In the genomic region with DNA sequence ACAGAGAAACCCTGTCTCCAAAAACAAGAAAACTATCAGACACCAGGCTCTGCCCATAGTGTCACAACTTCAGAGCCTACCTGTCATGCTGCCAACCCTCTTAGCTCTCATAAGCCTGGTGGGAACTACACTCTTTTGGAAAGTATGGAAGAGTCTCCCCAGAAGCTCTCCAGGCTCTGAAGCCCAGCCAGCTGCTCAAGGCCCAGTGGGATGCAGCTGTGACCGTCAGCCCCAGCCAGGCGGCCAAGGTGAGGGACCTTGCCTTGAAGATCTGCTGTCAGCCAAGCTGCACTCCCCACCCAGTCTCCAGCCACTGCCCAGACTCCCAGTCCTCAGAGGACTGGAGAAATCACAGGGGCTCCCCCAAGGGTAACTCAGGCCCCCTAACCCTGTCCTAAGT, we compare ENCODE assay signal across 17 mouse cellular contexts. TPM values are rescaled to one million over a fixed set of nuclear protein-coding genes. Genes with fewer than 3 reads are reported as not detected.
DNase-seq lines count a peak whose midpoint lies in the region; ATAC-seq lines count a peak whose summit lies in the region.
"Had no signal": no experiment of that assay in that cellular context is flagged by ENCODE, and none has a peak within 500 bp of the region (broad histone marks: within the 10 kb centered on the region; RNA-seq: fewer than 3 reads in every experiment).

No protein-coding gene starts in this region.

- H3K4me2 ChIP-seq in heart, embryonic 14.5 days (ENCODE audit: low read length), result 0 out of 2 replicates have a peak overlapping the region, but pooled peaks have one; percentile 10
- 0 out of 2 replicates have a peak overlapping the region, but pooled peaks have one; percentile 23 for H3K4me2 ChIP-seq in liver, embryonic 13.5 days
- H3K4me2 ChIP-seq in liver, embryonic 11.5 days, result no peak overlapping the region
- H3K4me2 ChIP-seq: lung, embryonic 14.5 days; midbrain, embryonic 12.5 days; stomach, embryonic 15.5 days had no signal

- peak; percentile 57 for DNase-seq in adrenal gland, adult 2 months
- DNase-seq in adrenal gland, adult 18-20 months (ENCODE audit: low spot score in 2 of 2), result no peak
- DNase-seq in heart, adult 18-20 months, result no peak
- DNase-seq in liver, embryonic 13.5 days, result no peak
- DNase-seq in liver, embryonic 11.5 days (ENCODE audit: low spot score), result no peak
- DNase-seq in adrenal gland, postnatal 14 days, result peak; percentile 65
- no peak for DNase-seq in right cerebral cortex, adult 18-20 months
- DNase-seq: cerebellum, adult 18-20 months; kidney, adult 9 months; lung, embryonic 14.5 days; lung, postnatal 4 days; spleen, adult 18-20 months had no signal

- H3K4me3 ChIP-seq in heart, embryonic 14.5 days (ENCODE audit: control insufficient read depth in 1 of 2, insufficient read depth in 1 of 2, low read depth in 1 of 2, low read length in 2 of 2), result no peak overlapping the region; a peak in 1 of 4 replicates
- no peak overlapping the region for H3K4me3 ChIP-seq in liver, embryonic 13.5 days (replicated peaks)
- no peak overlapping the region for H3K4me3 ChIP-seq in liver, embryonic 11.5 days (ENCODE audit: low read depth, low read length)
- H3K4me3 ChIP-seq: embryonic facial prominence, embryonic 10.5 days; midbrain, embryonic 12.5 days; stomach, embryonic 15.5 days had no signal

- no peaks in the 10 kb centered on the region for H3K9me3 ChIP-seq in heart, embryonic 14.5 days (ENCODE audit: control insufficient read depth, low read length)
- H3K9me3 ChIP-seq in liver, embryonic 13.5 days (replicated peaks), result no peaks in the 10 kb centered on the region
- H3K9me3 ChIP-seq in liver, embryonic 11.5 days (ENCODE audit: control insufficient read depth, low read length), result no peaks in the 10 kb centered on the region
- H3K9me3 ChIP-seq: embryonic facial prominence, embryonic 10.5 days; midbrain, embryonic 12.5 days; stomach, embryonic 15.5 days had no signal

- no peak for ATAC-seq in heart, embryonic 14.5 days (ENCODE audit: insufficient number of reproducible peaks, insufficient read depth, low FRiP score, low read depth)
- ATAC-seq in liver, embryonic 13.5 days (ENCODE audit: low read depth), result no peak
- ATAC-seq in liver, embryonic 11.5 days (replicated peaks; ENCODE audit: low FRiP score), result no peak
- ATAC-seq: forebrain, embryonic 14.5 days had no signal

- H3K9ac ChIP-seq in heart, embryonic 14.5 days (ENCODE audit: low read length), result no peak overlapping the region
- H3K9ac ChIP-seq in liver, embryonic 13.5 days, result 0 out of 2 replicates have a peak overlapping the region, but pooled peaks have one; percentile 33
- H3K9ac ChIP-seq in liver, embryonic 11.5 days (ENCODE audit: low read depth, low read length), result no peak overlapping the region
- H3K9ac ChIP-seq: lung, embryonic 14.5 days; midbrain, embryonic 12.5 days; stomach, embryonic 15.5 days had no signal

- no peaks in the 10 kb centered on the region for H3K27me3 ChIP-seq in heart, embryonic 14.5 days (ENCODE audit: control insufficient read depth, insufficient read depth, low read length)
- H3K27me3 ChIP-seq in liver, embryonic 13.5 days, result no peaks in the 10 kb centered on the region
- H3K27me3 ChIP-seq in liver, embryonic 11.5 days (replicated peaks; ENCODE audit: control insufficient read depth, insufficient read depth, low read length), result no peaks in the 10 kb centered on the region
- H3K27me3 ChIP-seq: midbrain, embryonic 12.5 days; stomach, embryonic 15.5 days had no signal

- no peaks in the 10 kb centered on the region for H3K36me3 ChIP-seq in heart, embryonic 14.5 days (ENCODE audit: control insufficient read depth, insufficient read depth, low read length)
- H3K36me3 ChIP-seq in liver, embryonic 13.5 days, result no peaks in the 10 kb centered on the region
- no peaks in the 10 kb centered on the region for H3K36me3 ChIP-seq in liver, embryonic 11.5 days (ENCODE audit: control insufficient read depth, insufficient read depth, low read length)
- H3K36me3 ChIP-seq: midbrain, embryonic 12.5 days; stomach, embryonic 15.5 days had no signal

- H3K27ac ChIP-seq in heart, embryonic 14.5 days (replicated peaks in 1 of 2; ENCODE audit: control insufficient read depth in 1 of 2, insufficient read depth in 1 of 2, low read depth in 2 of 2, low read length in 2 of 2), result no peak overlapping the region
- H3K27ac ChIP-seq in liver, embryonic 13.5 days, result no peak overlapping the region
- no peak overlapping the region for H3K27ac ChIP-seq in liver, embryonic 11.5 days (ENCODE audit: low read depth, low read length)
- H3K27ac ChIP-seq: embryonic facial prominence, embryonic 10.5 days; midbrain, embryonic 12.5 days; stomach, embryonic 15.5 days had no signal

- 43% methylated on average over 2 of the region's 2 CpGs for WGBS in heart, embryonic 14.5 days
- 80% methylated on average over 2 of the region's 2 CpGs for WGBS in liver, embryonic 13.5 days (ENCODE audit: insufficient replicate concordance)
- WGBS in liver, embryonic 11.5 days, result 81% methylated on average over 2 of the region's 2 CpGs

- peaks cover 8 to 32% of the 10 kb centered on the region in 2 experiments; a peak in 3 of 4 replicates for H3K4me1 ChIP-seq in heart, embryonic 14.5 days (ENCODE audit: control insufficient read depth in 2 of 2, insufficient read depth in 2 of 2, low read length in 2 of 2)
- H3K4me1 ChIP-seq in liver, embryonic 13.5 days (replicated peaks), result peaks cover 52% of the 10 kb centered on the region
- H3K4me1 ChIP-seq in liver, embryonic 11.5 days (replicated peaks; ENCODE audit: control insufficient read depth, insufficient read depth, low read length), result peaks cover 18% of the 10 kb centered on the region

RNA-seq across cellular contexts. Expression of a gene that starts 5.1 kb away (rescaled TPM):
- total RNA-seq in adrenal gland, adult 2 months (2021), result 100 to 1,000 TPM in 1 of 2 experiments, 10 to 100 TPM in 1; 82.9 to 115 TPM
- 32.3 and 39.0 TPM in 2 replicates for polyA plus RNA-seq in adrenal gland, adult 2 months (2012; rRNA removed)
- 100 to 1,000 TPM in 1 of 2 experiments, 10 to 100 TPM in 1; 81.8 to 117 TPM for total RNA-seq in adrenal gland, adult 18-20 months (2021)
- polyA plus RNA-seq in heart, embryonic 14.5 days (2014; fragmentation: Nextera tagmentation; extraction: Ambion mirVana), result 62.5 and 76.3 TPM in 2 replicates
- total RNA-seq in heart, adult 18-20 months (2021), result 10 to 100 TPM; 44.9 to 45.8 TPM
- 39.3 and 40.7 TPM in 2 replicates for polyA plus RNA-seq in liver, embryonic 13.5 days (2015; fragmentation: Nextera tagmentation; extraction: Ambion mirVana)
- 62.8 and 64.3 TPM in 2 replicates for polyA plus RNA-seq in liver, embryonic 11.5 days (2014; fragmentation: Nextera tagmentation; extraction: Ambion mirVana)
- total RNA-seq in adrenal gland, postnatal 14 days (2021), result 89.6 and 90.3 TPM in 2 replicates

Comparison
In these comparisons a context has a peak if more than half of its experiments do, and no peak if none do; other contexts are left out.
1. DNase-seq: peak in adrenal gland, adult 2 months (single experiment) and adrenal gland, postnatal 14 days (single experiment); none in adrenal gland, adult 18-20 months (0 of 2), heart, adult 18-20 months (0 of 2), liver, embryonic 13.5 days (single experiment), liver, embryonic 11.5 days (single experiment) and right cerebral cortex, adult 18-20 months (single experiment).